12 mouse cellular contexts compared by ENCODE assay signal in the genomic region with DNA sequence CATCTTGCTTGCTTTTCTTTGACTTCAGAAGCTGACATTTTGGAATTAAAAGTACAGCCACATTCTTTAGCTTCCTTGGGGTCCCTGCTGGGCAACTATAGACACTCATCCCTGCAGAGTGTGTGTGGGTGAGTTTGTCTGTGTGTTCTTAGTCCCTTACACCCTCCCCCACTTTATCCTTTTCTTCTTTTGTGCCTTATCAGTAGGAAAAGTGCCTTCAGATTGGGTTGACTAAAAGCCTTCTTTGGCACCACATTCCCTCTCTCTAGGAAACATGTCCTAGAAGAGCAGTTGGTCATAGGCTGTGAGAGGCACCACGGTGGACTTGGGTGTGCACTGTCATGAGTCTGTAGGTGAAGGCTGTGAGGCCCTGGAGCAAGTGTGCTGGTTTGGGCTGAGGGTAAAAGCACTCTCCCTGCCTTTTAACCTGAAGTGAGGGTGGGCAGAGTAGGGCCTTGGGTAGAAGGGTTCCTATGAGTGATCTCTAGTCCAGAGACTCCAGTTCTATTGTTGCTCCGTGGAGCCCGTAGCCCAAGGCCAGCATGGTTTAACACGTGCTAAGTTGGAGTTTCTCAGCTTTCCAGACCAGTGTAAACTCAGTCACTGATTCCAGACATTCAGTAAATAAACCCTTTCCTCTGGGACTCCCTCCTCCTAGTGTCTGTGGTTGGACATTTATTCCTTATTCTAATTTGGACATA.
"Had no signal": no experiment of that assay in that cellular context is flagged by ENCODE, and none has a peak within 500 bp of the region (broad histone marks: within the 10 kb centered on the region; RNA-seq: fewer than 3 reads in every experiment).

No protein-coding gene starts in this region.

- H3K27me3 ChIP-seq: limb, embryonic 12.5 days; liver, embryonic 15.5 days had no signal

- ATAC-seq: inflammation-experienced regulatory T-cells, adult 6 months; midbrain, embryonic 16.5 days had no signal

- H3K4me3 ChIP-seq: layer of hippocampus, adult 2 months; limb, embryonic 12.5 days; liver, embryonic 15.5 days had no signal

- H3K9ac ChIP-seq: limb, embryonic 12.5 days; liver, embryonic 15.5 days had no signal

- H3K4me2 ChIP-seq: limb, embryonic 12.5 days; liver, embryonic 15.5 days had no signal

- H3K4me1 ChIP-seq: limb, embryonic 12.5 days had no signal

- H3K9me3 ChIP-seq: limb, embryonic 12.5 days; liver, embryonic 15.5 days had no signal

- H3K36me3 ChIP-seq: liver, embryonic 15.5 days had no signal

- H3K27ac ChIP-seq: layer of hippocampus, adult 2 months; limb, embryonic 12.5 days; liver, embryonic 15.5 days had no signal

- DNase-seq: kidney, adult 18-20 months; kidney, postnatal 10 days; kidney, postnatal 4 days; liver; lung, postnatal 36 days; right cerebral cortex, postnatal 14 days; thymus, postnatal 4 days had no signal
